Mouse (Mus musculus) heart, adult 2 months (tissue): Measurements from ENCODE around the gene Dnaja3. TPM values are rescaled to one million over a fixed set of nuclear protein-coding genes. Genes with fewer than 3 reads are reported as not detected.
"Not testable (repeated sequence)": the region's sequence is repeated elsewhere in the genome, so short reads cannot be mapped to it uniquely, and the experiment has no call there.

Source experiments
- DNase-seq, 2 experiments: peaks; one replicate each; pipeline ENCODE4 v3.0.0; 2021
- H3K27ac ChIP-seq: fragments of 200-600 bp; 2 replicates; pipeline ENCODE4 v1.8.1; 2022
- H3K27me3 ChIP-seq: fragments of 200-500 bp; 2 replicates; pipeline ENCODE4 v1.6.1; 2012; ENCODE audit warnings: mild to moderate bottlenecking, low read length, inconsistent platforms, mixed read lengths; ENCODE audit not compliant: control insufficient read depth, insufficient read depth
- H3K36me3 ChIP-seq: fragments of 200-500 bp; 2 replicates; pipeline ENCODE4 v1.6.1; 2012; ENCODE audit warnings: low read length, inconsistent platforms; ENCODE audit not compliant: control insufficient read depth, insufficient read depth
- H3K4me1 ChIP-seq: fragments of 200-500 bp; 2 replicates; pipeline ENCODE4 v1.6.1; 2011; ENCODE audit warnings: low read length; ENCODE audit not compliant: control insufficient read depth, insufficient read depth
- H3K4me3 ChIP-seq: fragments of 200-600 bp; 2 replicates; pipeline ENCODE4 v1.8.1; 2022
- H3K79me2 ChIP-seq: fragments of 200-500 bp; replicated peaks from 2 replicates; pipeline ENCODE4 v1.6.1; 2012; ENCODE audit warnings: mild to moderate bottlenecking, inconsistent platforms, low read length, moderate library complexity, mixed read lengths; ENCODE audit not compliant: control insufficient read depth, insufficient read depth
- H3K9ac ChIP-seq: fragments of 200-500 bp; 2 replicates; pipeline ENCODE4 v1.6.1; 2012; ENCODE audit warnings: low read depth, mild to moderate bottlenecking, control low read depth, inconsistent platforms, low read length, mixed read lengths
- CTCF ChIP-seq: fragments of 200-600 bp; IDR thresholded peaks from 2 replicates; pipeline ENCODE4 v1.8.1; 2022; ENCODE audit warnings: antibody characterized with exemption, mild to moderate bottlenecking, moderate library complexity
- EP300 ChIP-seq: fragments of 200-500 bp; IDR thresholded peaks from 2 replicates; pipeline ENCODE4 v1.6.1; 2011; ENCODE audit warnings: low read depth, low read length, control low read depth; ENCODE audit not compliant: insufficient read depth
- POLR2A ChIP-seq: fragments of 200-500 bp; IDR thresholded peaks from 2 replicates; pipeline ENCODE4 v1.6.1; 2011; ENCODE audit warnings: mild to moderate bottlenecking, low read depth, low read length, control low read depth; ENCODE audit not compliant: insufficient read depth
- WGBS: fragments of 180-500 bp; shearing (Covaris S2); methylation state at CpG from one replicate; pipeline ENCODE4 v1.1.7; 2018; 5-methylcytosine and 5-hydroxymethylcytosine counted together
- intact Hi-C: fragments of 180-260 bp; cut with DNase I; formaldehyde crosslinking; loops from one replicate; pipeline ENCODE4 v1.15.1; 2025
- polyA plus RNA-seq: library from polyadenylated mRNA; depleted of rRNA; stranded (reverse); fragments of >200 nt; gene quantifications from 2 replicates; pipeline ENCODE4 v1.2.3, GENCODE M21; 2012
- total RNA-seq, 2 experiments: library from RNA; stranded (reverse); gene quantifications; 2 replicates each; pipeline ENCODE4 v1.2.3; 2021

Dnaja3 gene
- total and polyA plus RNA-seq, 3 experiments = 80.8 to 150 (median 138) TPM

GRCm38 (mm10) chr16:4676836-4677235 lies 37.0 kb downstream of the Dnaja3 start:
- Histone ChIP-seq H3K36me3 (no peaks in the 10 kb centered on the region), H3K4me1 (peaks cover 2% of the 10 kb centered on the region; the same call in 1 of the 2 replicates), H3K27me3 (no peaks in the 10 kb centered on the region), H3K4me3 (no peak overlapping the region), H3K9ac (no peak overlapping the region), H3K27ac (no peak overlapping the region), H3K79me2 (no peaks in the 10 kb centered on the region)
- 91% methylated on average over 5 of the region's 5 CpGs for WGBS
- intact Hi-C loops = no loop called here
- DNase-seq = no peak
- TF ChIP-seq POLR2A (no peak), CTCF (no peak), EP300 (no peak)

DNA sequence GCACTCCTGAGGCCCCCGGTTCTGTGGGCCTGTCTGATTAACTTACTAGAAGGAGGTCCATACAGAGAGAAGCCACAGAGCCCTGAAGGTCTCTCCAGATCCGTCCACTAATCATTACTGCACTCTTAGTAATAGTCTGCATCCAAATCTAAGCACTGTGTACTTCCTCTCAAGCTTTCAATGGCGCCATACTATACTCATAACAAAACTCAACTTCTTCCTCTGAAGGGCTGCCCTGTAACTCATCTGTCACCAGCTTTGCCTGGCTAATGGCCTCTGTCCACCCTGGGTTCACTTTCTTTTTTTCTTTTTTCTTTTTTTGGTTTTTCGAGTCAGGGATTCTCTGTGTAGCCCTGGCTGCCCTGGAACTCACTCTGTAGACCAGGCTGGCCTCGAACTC lies 38.3 kb downstream of the Dnaja3 start:
- Histone ChIP-seq H3K36me3 (no peaks in the 10 kb centered on the region), H3K27me3 (no peaks in the 10 kb centered on the region), H3K79me2 (no peaks in the 10 kb centered on the region), H3K4me3 (no peak overlapping the region), H3K4me1 (peaks cover 2% of the 10 kb centered on the region; the same call in 1 of the 2 replicates), H3K27ac (no peak overlapping the region), H3K9ac (no peak overlapping the region)
- intact Hi-C loops = loop anchor here (2.0 kb wide), 1 partner anchor 113 kb away; the partner anchor contains the start of gene Cdip1
- DNase-seq = no peak
- TF ChIP-seq CTCF (no peak), EP300 (no peak), POLR2A (no peak)
- 77% methylated on average over 5 of the region's 5 CpGs for WGBS

GRCm38 (mm10) chr16:4679121-4680018 lies 39.6 kb downstream of the Dnaja3 start, which contains the start of gene Coro7:
Gene Coro7, minus strand, starts transcription at chr16:4679777.
- H3K4me3 ChIP-seq = peak within 1 kb of the TSS; percentile 88
- peaks cover 3% of the 10 kb centered on the region for H3K4me1 ChIP-seq
- TF ChIP-seq EP300 = no peak
- TF ChIP-seq POLR2A = peak; percentile 75
- DNase-seq = peak; percentile 90 to 94
- intact Hi-C loops = loop anchor here (2.0 to 10.0 kb wide), 2 partner anchors 111 to 185 kb away; partner anchors contain the start of gene Cdip1
- no peaks in the 10 kb centered on the region for H3K27me3 ChIP-seq
- no peaks in the 10 kb centered on the region for H3K36me3 ChIP-seq
- H3K79me2 ChIP-seq = peaks cover under 1% of the 10 kb centered on the region; the same call in 1 of the 2 replicates
- peak within 1 kb of the TSS; percentile 56 for H3K9ac ChIP-seq
- peak within 1 kb of the TSS; percentile 62 for H3K27ac ChIP-seq
- 1% methylated on average over 47 of the region's 47 CpGs for WGBS

GRCm38 (mm10) chr16:4680922-4681455 lies 41.2 kb downstream of the Dnaja3 start:
- not testable (repeated sequence) for DNase-seq, H3K4me3 ChIP-seq, H3K27ac ChIP-seq, H3K27me3 ChIP-seq, H3K79me2 ChIP-seq, H3K4me1 ChIP-seq, H3K36me3 ChIP-seq, H3K9ac ChIP-seq
- intact Hi-C loops = loop anchor here (10.0 kb wide), 1 partner anchor 184 kb away; no protein-coding TSS in a partner anchor
- WGBS = 76% methylated on average over 3 of the region's 3 CpGs

DNA sequence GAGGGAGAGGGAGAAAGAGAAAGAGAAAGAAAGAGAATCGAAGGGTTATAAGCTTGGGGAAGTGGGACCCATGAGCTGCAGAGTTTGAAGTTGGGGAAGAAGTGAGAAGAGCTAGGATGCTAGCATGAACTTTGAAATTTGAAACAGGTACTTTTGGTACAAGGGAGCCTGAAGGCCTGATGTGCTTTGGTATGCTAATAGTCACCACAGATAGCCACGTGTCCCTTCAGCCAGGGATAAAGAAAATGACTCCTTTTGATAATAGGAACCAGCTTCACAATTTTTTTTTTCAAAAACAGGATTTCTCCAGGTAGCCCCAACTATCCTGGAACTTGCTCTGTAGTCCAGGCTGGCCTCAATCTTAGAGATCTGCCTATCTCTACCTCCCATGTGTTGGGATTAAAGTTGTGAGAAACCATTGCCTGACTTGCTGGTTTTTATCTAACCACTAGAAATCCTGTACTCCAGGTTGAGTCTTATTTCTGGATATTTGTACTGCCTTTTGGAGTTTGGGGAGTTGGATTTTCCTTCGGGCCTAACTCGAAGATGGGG lies 42.9 kb downstream of the Dnaja3 start:
- Histone ChIP-seq H3K9ac (no peak overlapping the region), H3K79me2 (peaks cover 3% of the 10 kb centered on the region; the same call in 1 of the 2 replicates), H3K27me3 (no peaks in the 10 kb centered on the region), H3K4me1 (peaks cover 6% of the 10 kb centered on the region), H3K36me3 (peaks cover 7% of the 10 kb centered on the region), H3K4me3 (no peak overlapping the region), H3K27ac (peak overlapping the region; percentile 92)
- no peak for DNase-seq
- 83% methylated on average over 4 of the region's 4 CpGs for WGBS
- intact Hi-C loops = loop anchor here (10.0 kb wide), 1 partner anchor 182 kb away; no protein-coding TSS in a partner anchor
- no peak for TF ChIP-seq CTCF
- TF ChIP-seq POLR2A = no peak
- TF ChIP-seq EP300 = no peak

DNA sequence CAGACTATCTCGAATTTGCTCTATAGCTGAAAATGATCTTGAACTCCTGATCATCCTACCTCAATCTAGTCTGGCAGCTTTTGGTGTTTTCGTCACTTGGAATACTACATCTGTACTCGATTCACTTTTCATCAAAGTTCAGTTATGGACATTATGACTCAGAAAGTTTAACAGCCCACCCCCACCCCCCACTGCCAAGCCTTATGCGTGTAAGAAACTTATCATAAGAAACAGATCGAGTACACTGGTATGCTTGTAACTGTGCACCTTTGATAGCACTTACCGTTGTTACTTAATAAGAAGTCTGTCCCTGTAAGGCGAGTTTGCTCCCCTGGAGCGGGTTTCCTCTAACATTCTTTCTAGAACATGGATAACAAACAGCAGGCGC lies 43.4 kb downstream of the Dnaja3 start:
- H3K79me2 ChIP-seq = peaks cover 3% of the 10 kb centered on the region; the same call in 1 of the 2 replicates
- TF ChIP-seq CTCF (no peak), POLR2A (no peak), EP300 (no peak)
- H3K27ac ChIP-seq = peak overlapping the region; percentile 92
- no peak for DNase-seq
- H3K36me3 ChIP-seq = peaks cover 7% of the 10 kb centered on the region
- 21% methylated on average over 9 of the region's 9 CpGs for WGBS
- H3K27me3 ChIP-seq = no peaks in the 10 kb centered on the region
- H3K4me3 ChIP-seq = peak overlapping the region; percentile 85
- peaks cover 6% of the 10 kb centered on the region for H3K4me1 ChIP-seq
- peak overlapping the region; percentile 54 for H3K9ac ChIP-seq
- intact Hi-C loops = loop anchor here (10.0 kb wide), 1 partner anchor 182 kb away; no protein-coding TSS in a partner anchor
